Mouse (Mus musculus) C2C12 (cell line): ENCODE results near the gene Klf6. TPM values are rescaled to one million over a fixed set of nuclear protein-coding genes. Genes with fewer than 3 reads are reported as not detected.

Experiments used
- H3K27me3 ChIP-seq: one replicate; pipeline ENCODE4 v1.6.1; 2011; ENCODE audit not compliant: control insufficient read depth, insufficient read depth, insufficient read length
- H3K36me3 ChIP-seq: one replicate; pipeline ENCODE4 v1.6.1; 2011; ENCODE audit not compliant: control insufficient read depth, insufficient read depth
- H3K4me3 ChIP-seq: one replicate; pipeline ENCODE4 v1.5.1; 2011; ENCODE audit warnings: mild to moderate bottlenecking, control low read depth; ENCODE audit not compliant: poor library complexity, insufficient read depth, severe bottlenecking
- H3K79me2 ChIP-seq: one replicate; pipeline ENCODE4 v1.6.1; 2011; ENCODE audit not compliant: control insufficient read depth, insufficient read depth
- H3K79me3 ChIP-seq: one replicate; pipeline ENCODE4 v1.6.1; 2011; ENCODE audit warnings: low read depth, control low read depth
- H3ac ChIP-seq: one replicate; pipeline ENCODE3; 2011; ENCODE audit warnings: low read depth; ENCODE audit not compliant: control insufficient read depth, insufficient read length
- CEBPB ChIP-seq: IDR thresholded peaks from one replicate; pipeline ENCODE4 v1.6.1; 2011; ENCODE audit warnings: low read depth, mild to moderate bottlenecking, control low read depth, moderate library complexity
- CTCF ChIP-seq: IDR thresholded peaks from one replicate; pipeline ENCODE4 v1.5.1; 2011; ENCODE audit not compliant: control insufficient read depth, insufficient read depth, insufficient read length
- FOSL1 ChIP-seq: IDR thresholded peaks from one replicate; pipeline ENCODE4 v1.8.0; 2011; ENCODE audit warnings: mild to moderate bottlenecking, low read length; ENCODE audit not compliant: poor library complexity, insufficient read depth, severe bottlenecking
- MAX ChIP-seq: IDR thresholded peaks from one replicate; pipeline ENCODE4 v1.6.1; 2011; ENCODE audit warnings: mild to moderate bottlenecking, control low read depth
- MYOD1 ChIP-seq: IDR thresholded peaks from one replicate; pipeline ENCODE4 v1.6.1; 2011; ENCODE audit warnings: low read depth; ENCODE audit not compliant: control insufficient read depth, insufficient read length
- MYOG ChIP-seq: IDR thresholded peaks from one replicate; pipeline ENCODE4 v1.6.1; 2011; ENCODE audit not compliant: control insufficient read depth, insufficient read length; ENCODE audit errors: extremely low read depth
- USF1 ChIP-seq: IDR thresholded peaks from one replicate; pipeline ENCODE4 v1.6.1; 2011; ENCODE audit warnings: low read depth, mild to moderate bottlenecking, control low read depth, moderate library complexity
- long read RNA-seq, 2 experiments: library from polyadenylated mRNA; unstranded; transcript quantifications; one replicate each; pipeline ENCODE4 v2.0.0; 2019 to 2020
- polyA plus RNA-seq: library from polyadenylated mRNA; unstranded; fragments of >200 nt; fragmentation: generic; extraction: Trizol; gene quantifications from one replicate; pipeline ENCODE4 v1.2.1, GENCODE M21; 2012; ENCODE audit warnings: missing spikeins

The Klf6 gene
- 21.8 TPM for polyA plus RNA-seq
- long read RNA-seq, experiment 1, full-length matches to known transcripts = 124 of 160 reads
- long read RNA-seq, experiment 1, partial matches to known transcripts = 10 of 160 reads
- long read RNA-seq, experiment 1, other reads (novel, unspliced or antisense) = 26 of 160 reads
- long read RNA-seq, experiment 2, full-length matches to known transcripts = 422 of 456 reads
- long read RNA-seq, experiment 2, partial matches to known transcripts = 7 of 456 reads
- long read RNA-seq, experiment 2, other reads (novel, unspliced or antisense) = 27 of 456 reads

- Histone ChIP-seq H3K36me3 (peaks cover 30% of the 10 kb centered on the region), H3K79me2 (peaks cover 51% of the 10 kb centered on the region), H3K27me3 (no peaks in the 10 kb centered on the region), H3ac (peak within 1 kb of the TSS; percentile 93), H3K4me3 (peak within 1 kb of the TSS; percentile 85), H3K79me3 (peaks cover 50% of the 10 kb centered on the region)
- TF ChIP-seq USF1 = peak; percentile 77
- no peak for TF ChIP-seq CTCF
Measured at GRCm38 (mm10) chr13:5861157-5862002, at the start of gene Klf6. Gene Klf6, plus strand, starts transcription at chr13:5861482.

GRCm38 (mm10) chr13:5813433-5813832 lies 47.8 kb upstream of the Klf6 start:
- no peak overlapping the region for H3K4me3 ChIP-seq
- TF ChIP-seq MYOD1 = no peak
- TF ChIP-seq FOSL1 = no peak
- TF ChIP-seq CTCF = no peak
- H3K79me3 ChIP-seq = no peaks in the 10 kb centered on the region
- no peaks in the 10 kb centered on the region for H3K36me3 ChIP-seq
- H3K79me2 ChIP-seq = no peaks in the 10 kb centered on the region
- H3ac ChIP-seq = no peak overlapping the region
- no peaks in the 10 kb centered on the region for H3K27me3 ChIP-seq

- TF ChIP-seq CEBPB = peak; percentile 37
- no peak for TF ChIP-seq FOSL1
- no peak overlapping the region for H3ac ChIP-seq
- H3K36me3 ChIP-seq = no peaks in the 10 kb centered on the region
- H3K27me3 ChIP-seq = no peaks in the 10 kb centered on the region
- no peak overlapping the region for H3K4me3 ChIP-seq
- H3K79me3 ChIP-seq = no peaks in the 10 kb centered on the region
- no peaks in the 10 kb centered on the region for H3K79me2 ChIP-seq
Measured at GRCm38 (mm10) chr13:5817250-5817649, 44.0 kb upstream of the Klf6 start.

DNA sequence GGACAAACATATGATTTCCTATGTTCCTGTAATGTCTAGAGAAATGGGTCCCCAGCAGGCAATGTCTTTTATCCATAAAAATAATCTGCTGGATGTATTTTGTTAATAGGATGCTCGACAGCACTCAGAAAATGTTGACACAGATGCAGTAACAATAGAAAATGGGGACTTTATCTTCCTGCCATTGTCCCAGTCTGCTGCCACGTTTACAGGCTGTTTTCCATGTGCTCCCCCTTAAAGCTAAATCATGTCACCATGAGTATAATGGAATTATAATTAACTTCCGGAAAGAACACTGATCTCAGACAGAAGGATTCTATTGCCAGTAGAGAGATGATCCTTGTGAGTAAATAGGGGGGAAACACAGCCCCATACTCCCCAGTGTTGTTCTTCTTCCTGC lies 42.1 kb upstream of the Klf6 start:
- no peaks in the 10 kb centered on the region for H3K36me3 ChIP-seq
- TF ChIP-seq CTCF (no peak), USF1 (no peak), CEBPB (no peak), MYOG (no peak), FOSL1 (no peak), MAX (no peak), MYOD1 (no peak)

DNA sequence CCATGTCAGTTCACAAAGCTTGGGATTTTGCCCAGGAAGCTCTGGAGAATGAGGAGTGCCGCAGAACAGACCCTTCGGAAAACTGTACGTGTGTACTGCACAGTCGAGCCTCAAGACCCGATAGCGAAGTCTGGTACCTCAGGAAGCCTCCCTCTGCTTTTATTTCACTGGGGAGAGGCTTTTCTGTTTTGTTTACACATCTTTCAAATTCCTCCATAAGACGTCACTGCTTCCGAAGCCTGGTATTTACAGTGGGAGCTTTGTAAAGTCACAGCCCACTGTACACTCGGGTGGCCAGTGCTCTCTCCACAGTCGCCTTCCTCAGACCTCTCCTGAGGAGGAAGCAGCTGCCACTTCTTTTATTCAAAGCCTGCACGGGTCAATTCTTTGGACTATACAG lies 38.7 kb upstream of the Klf6 start:
- H3ac ChIP-seq = no peak overlapping the region

More for the DNA sequence above, 42.1 kb upstream of the Klf6 start:
- Histone ChIP-seq H3K79me2 (no peaks in the 10 kb centered on the region), H3ac (no peak overlapping the region), H3K27me3 (no peaks in the 10 kb centered on the region), H3K4me3 (no peak overlapping the region), H3K79me3 (no peaks in the 10 kb centered on the region)

GRCm38 (mm10) chr13:5823150-5823549 lies 38.1 kb upstream of the Klf6 start:
- no peak for TF ChIP-seq CEBPB
- no peak for TF ChIP-seq FOSL1
- TF ChIP-seq MAX = no peak
- no peak for TF ChIP-seq MYOG
- no peak for TF ChIP-seq CTCF
- no peak for TF ChIP-seq MYOD1
- TF ChIP-seq USF1 = no peak

More for the DNA sequence above, 38.7 kb upstream of the Klf6 start:
- H3K27me3 ChIP-seq = no peaks in the 10 kb centered on the region
- no peaks in the 10 kb centered on the region for H3K79me2 ChIP-seq
- H3K36me3 ChIP-seq = no peaks in the 10 kb centered on the region
- H3K4me3 ChIP-seq = no peak overlapping the region
- H3K79me3 ChIP-seq = no peaks in the 10 kb centered on the region
- TF ChIP-seq MAX = no peak
- no peak for TF ChIP-seq CEBPB
- TF ChIP-seq MYOG = no peak
- no peak for TF ChIP-seq MYOD1

More at GRCm38 (mm10) chr13:5823150-5823549, 38.1 kb upstream of the Klf6 start:
- Histone ChIP-seq H3K27me3 (no peaks in the 10 kb centered on the region), H3K4me3 (no peak overlapping the region), H3K79me3 (no peaks in the 10 kb centered on the region), H3ac (no peak overlapping the region), H3K36me3 (no peaks in the 10 kb centered on the region), H3K79me2 (no peaks in the 10 kb centered on the region)
